Mouse (Mus musculus) heart, embryonic 15.5 days (tissue): ENCODE measurements around the gene Ccdc40. TPM values are rescaled to one million over a fixed set of nuclear protein-coding genes. Genes with fewer than 3 reads are reported as not detected.

Experiments
- polyA plus RNA-seq: library from polyadenylated mRNA; unstranded; fragments of >200 nt; fragmentation: Nextera tagmentation; extraction: Ambion mirVana; gene quantifications from 2 replicates; pipeline ENCODE4 v1.2.1, GENCODE M21; 2015

Ccdc40 gene
- polyA plus RNA-seq, 1 experiment from 2014 or later = 1.3 TPM

Other genes with a start within 250 kb of the Ccdc40 start
- gene Enpp7, start 240.4 kb upstream of the Ccdc40 start, polyA plus RNA-seq = not detected in 2 replicates
- gene Cbx2, start 205.6 kb upstream of the Ccdc40 start, polyA plus RNA-seq = 11.6 and 18.0 TPM in 2 replicates
- 7.5 and 9.5 TPM in 2 replicates for gene Cbx8, start 187.6 kb upstream of the Ccdc40 start, polyA plus RNA-seq
- 9.3 and 11.6 TPM in 2 replicates for gene Cbx4, start 142.4 kb upstream of the Ccdc40 start, polyA plus RNA-seq
- 16.1 and 19.7 TPM in 2 replicates for gene Tbc1d16, start 73 bp upstream of the Ccdc40 start, polyA plus RNA-seq
- gene Gaa, start 39.3 kb downstream of the Ccdc40 start, polyA plus RNA-seq = 74.7 and 97.9 TPM in 2 replicates
- gene Eif4a3, start 71.5 kb downstream of the Ccdc40 start, polyA plus RNA-seq = 213 and 251 TPM in 2 replicates
- gene Card14, start 79.2 kb downstream of the Ccdc40 start, polyA plus RNA-seq = 0.28 and 0.38 TPM in 2 replicates
- gene Sgsh, start 127.0 kb downstream of the Ccdc40 start, polyA plus RNA-seq = 5.4 and 7.1 TPM in 2 replicates
- gene Slc26a11, start 127.0 kb downstream of the Ccdc40 start, polyA plus RNA-seq = 9.0 and 10.4 TPM in 2 replicates
- gene Rnf213, start 164.5 kb downstream of the Ccdc40 start, polyA plus RNA-seq = 4.6 and 6.4 TPM in 2 replicates